Comparison of ENCODE assay signal across 8 mouse cellular contexts in genomic region chr2:11553471-11554400, GRCm38 (mm10). TPM values are rescaled to one million over a fixed set of nuclear protein-coding genes. Genes with fewer than 3 reads are reported as not detected.
DNase-seq lines count a peak whose midpoint lies in the region; ATAC-seq and TF ChIP-seq lines count a peak whose summit lies in the region.

Pfkfb3 (minus strand) TSS chr2:11554077.

- no peak for TF ChIP-seq CTCF in olfactory bulb, adult 2 months (IDR thresholded peaks at IDR 0.05; ENCODE audit: insufficient read depth, low read depth, low read length)

- H3K36me3 ChIP-seq in hindbrain, embryonic 11.5 days (ENCODE audit: control insufficient read depth, insufficient read depth, low read length): no peaks in the 10 kb centered on the region
- H3K36me3 ChIP-seq in lung, embryonic 16.5 days (ENCODE audit: control insufficient read depth, insufficient read depth, low read length): no peaks in the 10 kb centered on the region

- H3K27ac ChIP-seq in hindbrain, embryonic 11.5 days (ENCODE audit: low read depth, low read length): no peak within 1 kb of the TSS
- H3K27ac ChIP-seq in lung, embryonic 16.5 days (ENCODE audit: low read length): no peak within 1 kb of the TSS
- no peak within 1 kb of the TSS for H3K27ac ChIP-seq in olfactory bulb, adult 2 months (ENCODE audit: insufficient read depth, low read depth, low read length)

- peak within 1 kb of the TSS; percentile 48; the same call in 1 of the 2 replicates for H3K9ac ChIP-seq in hindbrain, embryonic 11.5 days (ENCODE audit: low read depth, low read length)
- peak within 1 kb of the TSS; percentile 65 for H3K9ac ChIP-seq in lung, embryonic 16.5 days (ENCODE audit: low read length)

- H3K4me1 ChIP-seq in hindbrain, embryonic 11.5 days (replicated peaks; ENCODE audit: control insufficient read depth, insufficient read depth, low read length): no peaks in the 10 kb centered on the region; the same call in 1 of the 2 replicates
- peaks cover 9% of the 10 kb centered on the region for H3K4me1 ChIP-seq in lung, embryonic 16.5 days (replicated peaks; ENCODE audit: control insufficient read depth, insufficient read depth, low read length)
- peaks cover 12% of the 10 kb centered on the region for H3K4me1 ChIP-seq in olfactory bulb, adult 2 months (ENCODE audit: control insufficient read depth, insufficient read depth, low read length)

- H3K9me3 ChIP-seq in hindbrain, embryonic 11.5 days (ENCODE audit: control insufficient read depth, low read length): no peaks in the 10 kb centered on the region
- H3K9me3 ChIP-seq in lung, embryonic 16.5 days (ENCODE audit: control insufficient read depth, low read length): no peaks in the 10 kb centered on the region

- peak; percentile 86 for ATAC-seq in hindbrain, embryonic 11.5 days (ENCODE audit: low FRiP score)
- ATAC-seq in lung, embryonic 16.5 days (ENCODE audit: low read depth): peak; percentile 88

- H3K4me2 ChIP-seq in hindbrain, embryonic 11.5 days (replicated peaks; ENCODE audit: low read depth, low read length): peak within 1 kb of the TSS; percentile 95
- H3K4me2 ChIP-seq in lung, embryonic 16.5 days (ENCODE audit: low read depth, low read length): peak within 1 kb of the TSS; percentile 97

- 2% methylated on average over 59 of the region's 67 CpGs for WGBS in hindbrain, embryonic 11.5 days
- 1% methylated on average over 60 of the region's 67 CpGs for WGBS in lung, embryonic 16.5 days
- WGBS in olfactory bulb, adult 2 months: 2% methylated on average over 67 of the region's 67 CpGs

- peak; percentile 43; the same call in 1 of the 2 replicates for TF ChIP-seq POLR2A in olfactory bulb, adult 2 months (IDR thresholded peaks at IDR 0.05; ENCODE audit: insufficient read depth, low read depth, low read length)

- H3K4me3 ChIP-seq in hindbrain, embryonic 11.5 days (ENCODE audit: low read depth, low read length): peak within 1 kb of the TSS; percentile 46
- peak within 1 kb of the TSS; percentile 61 for H3K4me3 ChIP-seq in lung, embryonic 16.5 days (ENCODE audit: low read length)
- H3K4me3 ChIP-seq in olfactory bulb, adult 2 months (ENCODE audit: insufficient read depth, low read depth, low read length): peak within 1 kb of the TSS; percentile 66

- H3K27me3 ChIP-seq in hindbrain, embryonic 11.5 days (ENCODE audit: control insufficient read depth, insufficient read depth, low read length): peaks cover 12% of the 10 kb centered on the region
- H3K27me3 ChIP-seq in lung, embryonic 16.5 days (ENCODE audit: control insufficient read depth, insufficient read depth, low read depth, low read length): 0 out of 2 replicates have a peak, but pooled peaks cover 2% of the 10 kb centered on the region

- DNase-seq in ES-CJ7 (ENCODE audit: low read depth, low spot score): peak; percentile 31
- DNase-seq in cerebellum, adult 9-10 months: peak; percentile 58
- DNase-seq in frontal cortex, postnatal 14 days (ENCODE audit: low spot score in 2 of 2): peak; percentile 31 to 48
- DNase-seq in hindbrain, embryonic 11.5 days (ENCODE audit: low spot score): peak; percentile 70
- peak; percentile 65 for DNase-seq in layer of hippocampus, adult 9-11 months
- peak; percentile 86 for DNase-seq in thymus, postnatal 0 days (ENCODE audit: low spot score)

RNA-seq across cellular contexts. Expression of gene Pfkfb3, which starts in this region (rescaled TPM):
- polyA plus RNA-seq in hindbrain, embryonic 11.5 days (2014; fragmentation: Nextera tagmentation; extraction: Ambion mirVana): 16.8 and 19.3 TPM in 2 replicates
- 17.9 and 19.2 TPM in 2 replicates for polyA plus RNA-seq in lung, embryonic 16.5 days (2015; fragmentation: Nextera tagmentation; extraction: Ambion mirVana)
- not detected in 2 replicates for polyA plus RNA-seq in olfactory bulb, adult 2 months (2012; ENCODE audit: insufficient read depth, insufficient read length, low replicate concordance, missing spikeins)
- polyA plus RNA-seq in thymus, postnatal 0 days (2015; fragmentation: Nextera tagmentation; extraction: Ambion mirVana): 14.0 and 15.0 TPM in 2 replicates

Comparison
In these comparisons a context has a peak if more than half of its experiments do, and no peak if none do; other contexts are left out.
1. DNase-seq: peak in every context shown above with its lines; median percentile 86 in thymus, postnatal 0 days; 70 in hindbrain, embryonic 11.5 days; 65 in layer of hippocampus, adult 9-11 months; 58 in cerebellum, adult 9-10 months; 40 in frontal cortex, postnatal 14 days; 31 in ES-CJ7.